Mouse (Mus musculus): ENCODE results near the gene Endod1. TPM values are rescaled to one million over a fixed set of nuclear protein-coding genes. Genes with fewer than 3 reads are reported as not detected.

Endod1 gene
- polyA plus RNA-seq, 1 experiment from 2014 or later = 36.7 TPM

- Histone ChIP-seq H3K4me3 (ENCODE audit: low read depth, low read length) (no peak overlapping the region), H3K36me3 (ENCODE audit: control insufficient read depth, insufficient read depth, low read length) (peaks cover 4% of the 10 kb centered on the region), H3K9ac (ENCODE audit: low read depth, low read length) (no peak overlapping the region), H3K27me3 (ENCODE audit: control insufficient read depth, insufficient read depth, low read depth, low read length) (no peaks in the 10 kb centered on the region), H3K27ac (ENCODE audit: low read length) (no peak overlapping the region), H3K4me1 (ENCODE audit: control insufficient read depth, insufficient read depth, low read length) (no peaks in the 10 kb centered on the region), H3K9me3 (replicated peaks; ENCODE audit: control insufficient read depth, low read length, poor library complexity, severe bottlenecking) (0 out of 2 replicates have a peak, but pooled peaks cover 2% of the 10 kb centered on the region), H3K4me2 (ENCODE audit: low read length) (no peak overlapping the region)
- no peak for ATAC-seq
Measured at GRCm38 (mm10) chr9:14369271-14369670, 12.0 kb downstream of the Endod1 start.

- Histone ChIP-seq H3K27ac (ENCODE audit: low read length) (no peak overlapping the region), H3K9ac (ENCODE audit: low read depth, low read length) (no peak overlapping the region), H3K4me2 (ENCODE audit: low read length) (no peak overlapping the region), H3K4me1 (ENCODE audit: control insufficient read depth, insufficient read depth, low read length) (no peaks in the 10 kb centered on the region), H3K27me3 (ENCODE audit: control insufficient read depth, insufficient read depth, low read depth, low read length) (no peaks in the 10 kb centered on the region), H3K36me3 (ENCODE audit: control insufficient read depth, insufficient read depth, low read length) (peaks cover 4% of the 10 kb centered on the region), H3K4me3 (ENCODE audit: low read depth, low read length) (no peak overlapping the region), H3K9me3 (replicated peaks; ENCODE audit: control insufficient read depth, low read length, poor library complexity, severe bottlenecking) (0 out of 2 replicates have a peak, but pooled peaks cover 2% of the 10 kb centered on the region)
- no peak for ATAC-seq
- WGBS = 91% methylated on average over 4 of the region's 4 CpGs
Measured at GRCm38 (mm10) chr9:14367850-14368249, 13.5 kb downstream of the Endod1 start.

- H3K4me2 ChIP-seq (ENCODE audit: low read length) = no peak overlapping the region
- no peaks in the 10 kb centered on the region for H3K4me1 ChIP-seq (ENCODE audit: control insufficient read depth, insufficient read depth, low read length)
Measured at GRCm38 (mm10) chr9:14365481-14366125, 15.7 kb downstream of the Endod1 start.

GRCm38 (mm10) chr9:14364719-14365118, 16.6 kb downstream of the Endod1 start:
- H3K27me3 ChIP-seq (ENCODE audit: control insufficient read depth, insufficient read depth, low read depth, low read length) = no peaks in the 10 kb centered on the region
- H3K9ac ChIP-seq (ENCODE audit: low read depth, low read length) = no peak overlapping the region
- ATAC-seq = no peak
- 0 out of 2 replicates have a peak, but pooled peaks cover under 1% of the 10 kb centered on the region for H3K9me3 ChIP-seq (replicated peaks; ENCODE audit: control insufficient read depth, low read length, poor library complexity, severe bottlenecking)
- H3K27ac ChIP-seq (ENCODE audit: low read length) = no peak overlapping the region
- WGBS = 95% methylated on average over 9 of the region's 9 CpGs
- H3K36me3 ChIP-seq (ENCODE audit: control insufficient read depth, insufficient read depth, low read length) = peaks cover 4% of the 10 kb centered on the region
- H3K4me2 ChIP-seq (ENCODE audit: low read length) = no peak overlapping the region
- H3K4me3 ChIP-seq (ENCODE audit: low read depth, low read length) = no peak overlapping the region
- no peaks in the 10 kb centered on the region for H3K4me1 ChIP-seq (ENCODE audit: control insufficient read depth, insufficient read depth, low read length)

More at GRCm38 (mm10) chr9:14365481-14366125, 15.7 kb downstream of the Endod1 start:
- H3K36me3 ChIP-seq (ENCODE audit: control insufficient read depth, insufficient read depth, low read length) = peaks cover 4% of the 10 kb centered on the region
- no peak overlapping the region for H3K4me3 ChIP-seq (ENCODE audit: low read depth, low read length)
- 59% methylated on average over 4 of the region's 4 CpGs for WGBS
- H3K27me3 ChIP-seq (ENCODE audit: control insufficient read depth, insufficient read depth, low read depth, low read length) = no peaks in the 10 kb centered on the region
- no peak overlapping the region for H3K9ac ChIP-seq (ENCODE audit: low read depth, low read length)
- ATAC-seq = no peak
- H3K27ac ChIP-seq (ENCODE audit: low read length) = 0 out of 2 replicates have a peak overlapping the region, but pooled peaks have one; percentile 17
- H3K9me3 ChIP-seq (replicated peaks; ENCODE audit: control insufficient read depth, low read length, poor library complexity, severe bottlenecking) = 0 out of 2 replicates have a peak, but pooled peaks cover 2% of the 10 kb centered on the region

- 81% methylated on average over 6 of the region's 6 CpGs for WGBS
- Histone ChIP-seq H3K4me3 (ENCODE audit: low read depth, low read length) (no peak overlapping the region), H3K9me3 (replicated peaks; ENCODE audit: control insufficient read depth, low read length, poor library complexity, severe bottlenecking) (no peaks in the 10 kb centered on the region), H3K4me1 (ENCODE audit: control insufficient read depth, insufficient read depth, low read length) (no peaks in the 10 kb centered on the region), H3K27ac (ENCODE audit: low read length) (no peak overlapping the region), H3K4me2 (ENCODE audit: low read length) (no peak overlapping the region), H3K9ac (ENCODE audit: low read depth, low read length) (no peak overlapping the region), H3K27me3 (ENCODE audit: control insufficient read depth, insufficient read depth, low read depth, low read length) (no peaks in the 10 kb centered on the region), H3K36me3 (ENCODE audit: control insufficient read depth, insufficient read depth, low read length) (peaks cover under 1% of the 10 kb centered on the region; the same call in 1 of the 2 replicates)
- ATAC-seq = no peak; the same call in 1 of the 2 replicates
Measured at GRCm38 (mm10) chr9:14363540-14363939, 17.8 kb downstream of the Endod1 start.

GRCm38 (mm10) chr9:14362068-14362768, 19.1 kb downstream of the Endod1 start:
- WGBS = 90% methylated on average over 8 of the region's 8 CpGs
- H3K27ac ChIP-seq (ENCODE audit: low read length) = no peak overlapping the region
- no peaks in the 10 kb centered on the region for H3K27me3 ChIP-seq (ENCODE audit: control insufficient read depth, insufficient read depth, low read depth, low read length)
- H3K4me2 ChIP-seq (ENCODE audit: low read length) = no peak overlapping the region
- no peaks in the 10 kb centered on the region for H3K4me1 ChIP-seq (ENCODE audit: control insufficient read depth, insufficient read depth, low read length)
- no peak overlapping the region for H3K9ac ChIP-seq (ENCODE audit: low read depth, low read length)
- ATAC-seq = no peak
- peaks cover 4% of the 10 kb centered on the region for H3K36me3 ChIP-seq (ENCODE audit: control insufficient read depth, insufficient read depth, low read length)
- H3K4me3 ChIP-seq (ENCODE audit: low read depth, low read length) = no peak overlapping the region
- H3K9me3 ChIP-seq (replicated peaks; ENCODE audit: control insufficient read depth, low read length, poor library complexity, severe bottlenecking) = no peaks in the 10 kb centered on the region

- no peak overlapping the region for H3K27ac ChIP-seq (ENCODE audit: low read length)
- 93% methylated on average over 4 of the region's 4 CpGs for WGBS
- H3K36me3 ChIP-seq (ENCODE audit: control insufficient read depth, insufficient read depth, low read length) = peaks cover 8% of the 10 kb centered on the region
- H3K9me3 ChIP-seq (replicated peaks; ENCODE audit: control insufficient read depth, low read length, poor library complexity, severe bottlenecking) = no peaks in the 10 kb centered on the region
- no peak overlapping the region for H3K9ac ChIP-seq (ENCODE audit: low read depth, low read length)
- ATAC-seq = no peak
- no peak overlapping the region for H3K4me3 ChIP-seq (ENCODE audit: low read depth, low read length)
- no peaks in the 10 kb centered on the region for H3K4me1 ChIP-seq (ENCODE audit: control insufficient read depth, insufficient read depth, low read length)
- no peaks in the 10 kb centered on the region for H3K27me3 ChIP-seq (ENCODE audit: control insufficient read depth, insufficient read depth, low read depth, low read length)
- H3K4me2 ChIP-seq (ENCODE audit: low read length) = no peak overlapping the region
Measured at GRCm38 (mm10) chr9:14357033-14357432, 24.3 kb downstream of the Endod1 start.

- Histone ChIP-seq H3K27me3 (ENCODE audit: control insufficient read depth, insufficient read depth, low read depth, low read length) (no peaks in the 10 kb centered on the region), H3K4me3 (ENCODE audit: low read depth, low read length) (no peak overlapping the region), H3K27ac (ENCODE audit: low read length) (no peak overlapping the region), H3K4me2 (ENCODE audit: low read length) (no peak overlapping the region), H3K4me1 (ENCODE audit: control insufficient read depth, insufficient read depth, low read length) (no peaks in the 10 kb centered on the region), H3K36me3 (ENCODE audit: control insufficient read depth, insufficient read depth, low read length) (peaks cover 8% of the 10 kb centered on the region), H3K9ac (ENCODE audit: low read depth, low read length) (no peak overlapping the region), H3K9me3 (replicated peaks; ENCODE audit: control insufficient read depth, low read length, poor library complexity, severe bottlenecking) (no peaks in the 10 kb centered on the region)
- no peak for ATAC-seq
- WGBS = 58% methylated on average over 6 of the region's 6 CpGs
Measured at GRCm38 (mm10) chr9:14354852-14355251, 26.5 kb downstream of the Endod1 start.

- no peak for ATAC-seq
Measured at GRCm38 (mm10) chr9:14352337-14352736, 29.0 kb downstream of the Endod1 start.

More at GRCm38 (mm10) chr9:14352337-14352736, 29.0 kb downstream of the Endod1 start:
- no peak overlapping the region for H3K27ac ChIP-seq (ENCODE audit: low read length)
- H3K36me3 ChIP-seq (ENCODE audit: control insufficient read depth, insufficient read depth, low read length) = peaks cover 5% of the 10 kb centered on the region
- H3K4me3 ChIP-seq (ENCODE audit: low read depth, low read length) = no peak overlapping the region
- H3K9me3 ChIP-seq (replicated peaks; ENCODE audit: control insufficient read depth, low read length, poor library complexity, severe bottlenecking) = no peaks in the 10 kb centered on the region
- no peak overlapping the region for H3K4me2 ChIP-seq (ENCODE audit: low read length)
- H3K9ac ChIP-seq (ENCODE audit: low read depth, low read length) = no peak overlapping the region
- no peaks in the 10 kb centered on the region for H3K4me1 ChIP-seq (ENCODE audit: control insufficient read depth, insufficient read depth, low read length)
- H3K27me3 ChIP-seq (ENCODE audit: control insufficient read depth, insufficient read depth, low read depth, low read length) = no peaks in the 10 kb centered on the region
- WGBS = 75% methylated on average over 1 of the region's 1 CpGs
